Mouse (Mus musculus): ENCODE measurements around the gene Ptprn2. TPM values are rescaled to one million over a fixed set of nuclear protein-coding genes. Genes with fewer than 3 reads are reported as not detected.

The Ptprn2 gene
- total RNA-seq, 1 experiment from 2014 or later = not detected

DNA sequence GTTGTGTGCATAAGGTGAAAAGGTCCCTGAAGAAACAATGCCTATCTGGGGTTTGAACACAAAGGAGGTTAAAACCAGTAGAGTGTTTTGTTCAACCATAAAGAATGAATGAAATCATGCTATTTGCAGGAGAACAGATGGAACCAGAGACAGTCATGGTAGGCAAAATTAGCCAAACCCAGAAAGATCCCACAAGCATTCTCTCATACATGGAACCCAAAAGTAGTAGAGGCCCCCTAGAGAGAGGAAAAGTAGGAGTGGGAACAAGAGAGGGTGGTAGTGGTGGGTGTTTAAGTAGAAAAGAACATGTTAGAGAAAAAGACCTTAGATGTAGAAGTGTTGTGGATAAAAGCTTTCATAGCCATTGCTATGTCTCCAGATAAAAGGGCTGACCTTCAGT is 719.4 kb downstream of the Ptprn2 start:
- ATAC-seq (replicated peaks; ENCODE audit: insufficient number of reproducible peaks, low FRiP score, low TSS enrichment, poor library complexity, severe bottlenecking) = no peak

DNA sequence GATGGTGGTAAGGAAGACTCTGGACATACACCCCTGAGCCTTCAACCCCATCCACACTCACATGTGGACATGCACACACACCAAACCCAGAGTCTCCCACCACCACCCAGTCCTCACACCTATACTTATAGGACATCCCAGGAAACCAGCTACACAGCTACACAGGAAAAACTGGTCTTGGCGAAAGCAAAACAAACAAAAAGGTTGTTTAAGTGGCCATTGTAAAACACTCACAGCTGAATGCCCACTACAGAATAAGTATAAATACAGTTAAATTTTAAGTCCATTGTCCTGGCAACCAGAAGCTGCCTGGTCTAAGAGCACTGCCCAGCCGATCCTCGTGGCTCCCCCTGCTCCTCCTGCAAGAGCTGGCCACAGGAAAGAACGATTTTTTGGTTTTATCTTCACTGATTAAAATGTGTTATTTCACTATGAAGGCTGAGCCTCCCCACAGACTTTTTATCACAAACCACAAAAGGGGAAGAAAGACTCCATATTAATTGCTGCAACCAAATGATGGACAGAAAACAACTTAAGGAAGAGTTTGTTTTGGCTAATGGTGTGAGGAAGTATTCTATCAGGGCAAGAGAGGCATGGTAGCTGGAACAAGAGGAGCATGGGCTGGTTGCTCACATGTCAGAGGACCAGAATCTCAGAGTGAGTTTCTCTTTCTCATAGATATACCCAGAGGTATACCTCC is 722.1 kb downstream of the Ptprn2 start:
- no peak for ATAC-seq (replicated peaks; ENCODE audit: insufficient number of reproducible peaks, low FRiP score, low TSS enrichment, poor library complexity, severe bottlenecking)

- ATAC-seq (replicated peaks; ENCODE audit: insufficient number of reproducible peaks, low FRiP score, low TSS enrichment, poor library complexity, severe bottlenecking) = no peak
Measured at GRCm38 (mm10) chr12:117210467-117210866, 724.9 kb downstream of the Ptprn2 start.

DNA sequence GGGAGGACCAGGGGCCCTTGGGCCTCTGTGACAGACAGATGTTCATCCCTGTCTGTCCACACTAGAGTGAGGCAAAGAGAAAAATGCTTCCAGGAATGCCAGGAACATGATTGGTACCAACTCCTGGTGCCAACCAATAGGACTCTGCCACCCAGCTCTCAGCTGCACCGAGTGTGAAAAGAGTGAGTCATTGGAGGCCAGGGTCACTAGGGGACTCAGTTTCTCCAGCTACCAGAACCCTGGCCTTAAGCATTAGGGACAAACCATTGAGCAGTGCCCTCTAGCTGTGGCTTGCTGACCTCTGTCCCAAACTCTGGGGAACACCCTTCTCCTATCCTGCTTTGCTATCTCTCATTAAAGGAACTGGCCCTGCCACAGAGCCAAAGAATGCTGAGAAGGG is 728.0 kb downstream of the Ptprn2 start:
- no peak for ATAC-seq (replicated peaks; ENCODE audit: insufficient number of reproducible peaks, low FRiP score, low TSS enrichment, poor library complexity, severe bottlenecking)

DNA sequence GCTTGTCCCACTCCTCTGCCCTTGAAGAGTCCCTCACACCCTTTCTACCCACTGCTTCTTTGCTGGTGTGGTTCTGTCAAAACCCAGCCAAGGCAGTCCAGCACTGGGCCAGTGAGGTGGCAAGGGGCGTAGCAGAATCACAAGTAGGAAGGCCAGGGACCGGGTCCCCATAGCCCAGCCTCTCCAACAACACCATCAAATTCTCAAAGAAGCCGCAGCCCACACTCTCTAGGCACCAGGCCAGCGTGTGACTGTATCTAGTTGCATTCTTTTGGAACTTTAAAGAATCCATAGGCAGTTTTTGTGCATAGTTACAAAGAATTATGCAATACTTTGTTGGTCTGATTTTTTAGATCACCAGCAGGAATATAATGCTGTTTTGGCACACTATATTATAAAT is 728.8 kb downstream of the Ptprn2 start:
- ATAC-seq (replicated peaks; ENCODE audit: insufficient number of reproducible peaks, low FRiP score, low TSS enrichment, poor library complexity, severe bottlenecking) = no peak

DNA sequence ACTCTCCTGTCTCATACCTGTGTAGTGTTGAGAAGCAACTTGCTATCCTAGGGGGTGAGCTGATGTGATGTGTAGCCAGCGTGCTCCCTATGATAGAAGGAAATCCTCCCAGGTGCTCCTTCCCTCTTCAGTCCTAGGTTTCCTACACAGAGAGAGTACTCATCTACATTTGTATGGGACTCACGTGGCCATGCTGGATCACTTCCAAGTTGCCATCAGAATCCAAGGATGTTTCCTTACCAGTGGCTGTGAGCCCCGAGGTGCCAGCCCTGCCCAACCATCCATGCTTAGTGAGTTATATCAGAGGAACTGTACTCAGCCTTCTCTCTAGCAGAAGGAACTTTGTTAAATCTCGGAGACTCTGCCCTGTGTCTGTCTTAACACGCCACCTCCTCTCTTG is 729.4 kb downstream of the Ptprn2 start:
- no peak for ATAC-seq (replicated peaks; ENCODE audit: insufficient number of reproducible peaks, low FRiP score, low TSS enrichment, poor library complexity, severe bottlenecking)

DNA sequence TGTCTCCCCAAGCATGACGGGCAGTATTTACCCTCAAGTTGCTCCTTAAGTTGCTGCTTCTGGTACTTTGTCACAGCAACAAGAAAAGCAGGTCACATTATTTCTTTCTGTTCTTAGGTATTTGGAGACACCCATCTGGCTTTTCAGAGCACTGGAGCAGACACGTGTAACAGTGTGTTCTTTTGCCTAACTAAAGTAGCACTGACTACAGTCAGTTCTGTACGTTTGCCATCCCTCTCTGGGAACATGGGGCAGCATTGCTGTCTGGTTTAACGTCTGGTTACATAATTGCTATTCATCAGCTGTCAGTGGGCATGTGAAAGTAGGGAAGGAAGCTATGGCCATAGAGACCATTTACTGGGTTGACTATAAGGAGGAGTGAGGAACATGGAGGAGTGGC is 736.4 kb downstream of the Ptprn2 start:
- ATAC-seq (replicated peaks; ENCODE audit: insufficient number of reproducible peaks, low FRiP score, low TSS enrichment, poor library complexity, severe bottlenecking) = no peak

DNA sequence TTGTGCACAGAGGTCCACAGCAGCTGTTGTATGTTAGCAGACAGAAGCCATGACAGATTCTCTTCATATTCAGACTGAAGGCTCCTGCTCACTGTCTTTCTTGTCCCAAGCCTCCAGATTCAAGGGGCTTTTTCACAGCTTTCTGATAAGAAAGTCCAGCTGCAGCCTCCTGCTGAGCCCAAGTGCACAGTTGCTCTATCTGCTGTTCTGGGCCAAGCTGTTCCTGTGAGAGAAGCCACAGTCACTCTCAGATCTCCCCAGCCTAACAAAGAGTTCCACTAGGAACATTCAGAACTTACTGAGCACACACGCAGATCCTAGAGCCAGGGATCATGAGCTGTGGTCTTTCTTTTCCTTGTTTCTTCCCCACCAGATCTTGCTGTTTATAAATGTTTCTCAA is 738.5 kb downstream of the Ptprn2 start:
- ATAC-seq (replicated peaks; ENCODE audit: insufficient number of reproducible peaks, low FRiP score, low TSS enrichment, poor library complexity, severe bottlenecking) = no peak

- no peak for ATAC-seq (replicated peaks; ENCODE audit: insufficient number of reproducible peaks, low FRiP score, low TSS enrichment, poor library complexity, severe bottlenecking)
Measured at GRCm38 (mm10) chr12:117227236-117227635, 741.7 kb downstream of the Ptprn2 start.

DNA sequence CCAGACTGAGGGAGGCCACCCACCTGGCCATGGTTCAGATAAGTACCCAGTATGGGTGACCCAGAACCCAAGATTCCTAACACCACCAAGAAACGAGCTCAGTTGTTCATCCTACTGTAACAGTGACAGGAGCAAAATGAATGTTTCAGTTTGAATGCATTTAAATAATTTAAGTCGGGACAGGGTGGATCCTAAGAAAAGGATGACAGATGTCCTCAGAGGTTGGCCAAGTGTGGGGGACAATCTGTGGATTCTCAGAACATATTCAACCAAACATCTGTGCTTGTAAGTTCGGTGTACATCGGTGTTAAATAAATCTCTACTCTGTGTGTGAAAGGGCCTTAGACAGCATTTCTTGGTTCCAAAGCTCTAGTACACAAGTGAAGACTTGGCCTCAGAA is 743.9 kb downstream of the Ptprn2 start:
- no peak for ATAC-seq (replicated peaks; ENCODE audit: insufficient number of reproducible peaks, low FRiP score, low TSS enrichment, poor library complexity, severe bottlenecking)

- ATAC-seq (replicated peaks; ENCODE audit: insufficient number of reproducible peaks, low FRiP score, low TSS enrichment, poor library complexity, severe bottlenecking) = no peak
Measured at GRCm38 (mm10) chr12:117230282-117230681, 744.8 kb downstream of the Ptprn2 start.

DNA sequence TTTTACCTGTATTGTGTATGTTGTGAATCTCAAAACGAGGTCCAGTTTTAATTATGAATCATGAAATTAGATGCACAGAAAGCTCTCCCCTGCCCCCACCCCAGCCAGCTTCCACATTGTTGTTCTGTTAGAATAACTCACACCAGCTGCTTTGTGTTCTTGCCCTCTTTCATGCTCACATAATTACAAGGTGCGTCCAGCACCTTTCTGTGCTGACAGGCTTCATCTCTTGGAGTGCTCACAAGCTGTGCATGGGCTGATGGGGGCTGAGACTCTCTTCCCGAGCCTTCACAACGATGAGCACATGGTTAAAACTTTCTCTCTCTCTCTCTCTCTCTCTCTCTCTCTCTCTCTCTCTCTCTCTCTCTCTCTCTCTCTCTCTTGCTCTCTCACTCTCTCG is 746.3 kb downstream of the Ptprn2 start:
- ATAC-seq (replicated peaks; ENCODE audit: insufficient number of reproducible peaks, low FRiP score, low TSS enrichment, poor library complexity, severe bottlenecking) = no peak

DNA sequence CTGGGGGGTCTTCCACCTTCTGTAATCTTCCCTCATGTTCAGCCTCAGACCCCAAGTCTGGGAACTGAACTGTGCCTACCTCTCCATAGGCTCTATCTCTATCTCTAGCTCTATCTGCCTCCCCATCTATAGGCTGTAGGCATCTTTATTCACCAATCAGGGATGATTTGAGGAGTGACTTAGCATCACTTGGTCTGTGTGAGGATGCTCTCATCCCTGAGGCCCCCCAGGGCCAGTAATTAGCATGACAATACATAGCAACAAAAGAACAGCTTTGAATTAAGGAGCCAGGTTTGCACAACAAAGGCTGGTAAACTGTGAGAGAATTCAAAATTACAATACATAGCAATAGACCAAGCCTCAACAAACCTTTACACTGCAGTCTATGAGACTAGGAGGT is 749.6 kb downstream of the Ptprn2 start:
- ATAC-seq (replicated peaks; ENCODE audit: insufficient number of reproducible peaks, low FRiP score, low TSS enrichment, poor library complexity, severe bottlenecking) = no peak

DNA sequence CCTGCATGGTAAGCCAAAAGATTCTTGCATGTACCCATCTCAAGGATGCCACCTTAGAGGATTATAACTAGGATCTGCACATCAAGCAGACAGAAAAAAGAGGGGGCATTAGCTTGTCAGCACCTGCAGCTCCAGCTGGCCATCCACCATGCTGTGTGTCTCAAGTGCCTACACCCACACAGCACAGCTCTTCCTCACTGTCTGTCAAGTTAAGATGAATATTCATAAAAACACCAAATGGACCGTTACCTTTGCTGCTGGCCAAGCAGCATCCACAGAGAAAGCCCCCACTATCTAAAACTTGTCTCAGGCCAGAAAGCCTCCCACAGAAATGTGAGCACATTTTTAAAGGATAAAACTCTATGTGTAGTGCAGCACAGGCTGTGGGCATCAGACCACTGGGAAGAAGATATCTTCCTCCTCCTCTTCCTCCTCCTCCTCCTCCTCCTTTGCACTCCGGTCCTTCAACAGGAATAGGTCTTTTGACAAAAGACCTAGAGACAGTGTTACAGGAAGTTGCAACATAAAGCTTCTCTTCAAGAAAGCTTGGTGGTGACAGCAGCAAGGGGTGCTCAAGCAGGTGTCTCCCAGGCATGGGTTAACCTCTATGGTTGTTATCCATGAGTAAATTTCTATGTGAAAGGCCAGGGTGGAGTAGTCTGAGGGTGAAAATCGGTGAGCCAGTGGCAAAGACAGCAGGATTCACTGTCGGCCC is 750.7 kb downstream of the Ptprn2 start:
- no peak for ATAC-seq (replicated peaks; ENCODE audit: insufficient number of reproducible peaks, low FRiP score, low TSS enrichment, poor library complexity, severe bottlenecking)

- ATAC-seq (replicated peaks; ENCODE audit: insufficient number of reproducible peaks, low FRiP score, low TSS enrichment, poor library complexity, severe bottlenecking) = no peak
Measured at GRCm38 (mm10) chr12:117236981-117237380, 751.5 kb downstream of the Ptprn2 start.

DNA sequence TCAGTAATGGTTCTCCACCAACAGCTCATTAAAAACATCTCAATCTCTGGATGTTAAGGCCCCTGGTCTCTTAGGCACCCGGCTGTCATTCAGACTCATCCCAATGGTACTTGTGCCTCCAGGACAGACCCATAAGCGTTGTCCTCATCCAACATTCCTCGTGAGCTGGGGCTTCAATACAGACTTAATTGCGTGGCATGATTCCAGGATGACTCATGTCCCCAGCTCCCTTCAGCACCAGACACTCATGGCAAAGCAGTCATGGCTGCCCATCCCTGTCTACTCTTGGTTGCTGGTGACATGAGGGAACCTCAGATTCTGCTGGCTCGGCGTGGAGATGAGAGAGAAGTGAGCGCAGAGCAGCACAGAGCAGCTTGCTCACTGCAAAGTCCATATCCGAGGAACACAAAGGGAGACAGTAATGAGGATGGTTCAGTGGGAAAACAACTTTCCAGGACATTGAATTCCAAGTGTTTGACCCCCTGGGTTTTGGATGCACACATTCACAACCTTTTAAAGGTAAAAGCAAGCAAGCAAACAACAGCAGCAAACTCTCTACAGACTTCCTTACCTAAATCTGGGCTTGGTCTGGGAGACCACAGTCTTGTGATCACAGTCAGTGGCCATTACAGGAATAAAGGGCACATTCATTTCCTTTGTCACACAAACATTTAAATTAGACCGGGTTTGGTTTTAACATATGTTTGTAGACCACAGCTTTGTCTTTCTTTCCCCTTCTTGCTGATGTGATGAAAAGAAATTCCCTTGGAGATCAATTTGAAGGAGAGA is 754.6 kb downstream of the Ptprn2 start:
- ATAC-seq (replicated peaks; ENCODE audit: insufficient number of reproducible peaks, low FRiP score, low TSS enrichment, poor library complexity, severe bottlenecking) = no peak

DNA sequence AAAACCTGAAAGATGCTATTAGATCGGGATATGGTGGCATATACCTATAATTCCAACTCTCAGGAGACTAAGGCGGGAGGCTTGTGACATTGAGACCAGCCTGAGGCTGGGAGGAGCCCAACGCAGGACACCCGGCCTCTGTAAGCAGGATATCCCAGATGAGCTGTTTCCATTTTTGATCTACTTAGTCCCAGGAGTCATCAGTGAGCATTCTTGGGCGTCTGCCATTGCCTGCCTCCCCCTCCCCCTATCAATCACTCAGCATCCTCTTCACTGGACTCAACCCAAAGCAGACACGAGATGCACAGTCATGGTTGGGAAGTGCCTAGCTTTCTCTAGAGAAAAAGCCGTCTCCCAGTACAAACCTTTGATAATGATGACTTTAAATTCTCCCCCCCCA is 756.7 kb downstream of the Ptprn2 start:
- ATAC-seq (replicated peaks; ENCODE audit: insufficient number of reproducible peaks, low FRiP score, low TSS enrichment, poor library complexity, severe bottlenecking) = no peak

- ATAC-seq (replicated peaks; ENCODE audit: insufficient number of reproducible peaks, low FRiP score, low TSS enrichment, poor library complexity, severe bottlenecking) = no peak
Measured at GRCm38 (mm10) chr12:117245885-117246478, 760.5 kb downstream of the Ptprn2 start.

DNA sequence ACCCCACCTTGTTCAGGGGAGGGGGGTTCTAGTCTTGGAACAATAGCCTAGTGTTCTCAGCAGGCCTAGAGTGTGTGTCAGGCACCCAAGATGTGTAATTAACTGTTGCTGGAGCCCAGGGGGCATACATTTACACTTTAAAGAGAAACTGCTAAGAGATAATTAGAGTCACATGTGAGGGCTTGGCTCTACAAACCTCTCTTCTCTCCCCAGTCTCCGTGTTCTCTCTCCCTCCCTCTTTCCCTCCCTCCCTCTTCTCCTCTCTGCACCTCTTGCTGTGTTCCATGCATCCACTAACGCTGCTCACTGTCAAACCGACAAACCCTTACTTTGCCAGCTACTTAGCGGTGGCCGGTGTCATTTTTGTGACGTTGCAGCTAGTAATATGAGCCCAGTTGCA is 764.9 kb downstream of the Ptprn2 start:
- no peak for ATAC-seq (replicated peaks; ENCODE audit: insufficient number of reproducible peaks, low FRiP score, low TSS enrichment, poor library complexity, severe bottlenecking)
